Mouse (Mus musculus) natural killer cell, adult 2 months (primary cell): ENCODE results near the gene Tdg.
A peak's percentile ranks its signal among the peaks of the same experiment; 100 is the strongest.

Source experiments
- DNase-seq, 2 experiments: peaks; one replicate each; pipeline ENCODE4 v3.0.0; 2022; ENCODE audit warnings: low spot score in 2 of 2

Tdg gene

GRCm38 (mm10) chr10:82662267-82662990, 32.8 kb downstream of the Tdg start:
- DNase-seq, result no peak

- no peak for DNase-seq
These were observed 33.7 kb downstream of the Tdg start for GRCm38 (mm10) chr10:82663289-82663688.

- DNase-seq, result no peak
These were observed 36.3 kb downstream of the Tdg start for GRCm38 (mm10) chr10:82665951-82666350.

- DNase-seq, result peak; percentile 56 to 76
These were observed 37.0 kb downstream of the Tdg start for GRCm38 (mm10) chr10:82666436-82667234.

GRCm38 (mm10) chr10:82670205-82670604, 40.6 kb downstream of the Tdg start:
- no peak for DNase-seq

- no peak for DNase-seq
These were observed 47.3 kb downstream of the Tdg start for GRCm38 (mm10) chr10:82676949-82677348.

- no peak for DNase-seq
These were observed 51.1 kb downstream of the Tdg start for GRCm38 (mm10) chr10:82680769-82681168.

- no peak for DNase-seq
These were observed 52.0 kb downstream of the Tdg start for GRCm38 (mm10) chr10:82681639-82682038.

- no peak for DNase-seq
These were observed 55.8 kb downstream of the Tdg start for GRCm38 (mm10) chr10:82685440-82685839.

- no peak for DNase-seq
These were observed 60.1 kb downstream of the Tdg start for GRCm38 (mm10) chr10:82689681-82690211.

- no peak for DNase-seq
These were observed 60.9 kb downstream of the Tdg start, which contains the start of gene Glt8d2 for GRCm38 (mm10) chr10:82690494-82690893. Glt8d2 (minus strand) TSS chr10:82690650.

- DNase-seq, result no peak
These were observed 66.3 kb downstream of the Tdg start, which contains the start of gene Hcfc2 for GRCm38 (mm10) chr10:82695956-82696355. Hcfc2 (plus strand) TSS chr10:82696160.

GRCm38 (mm10) chr10:82696453-82697079, 66.9 kb downstream of the Tdg start:
- no peak for DNase-seq

GRCm38 (mm10) chr10:82697305-82697898, 67.8 kb downstream of the Tdg start:
- DNase-seq, result peak; percentile 9 to 48

- DNase-seq, result peak; percentile 82 to 88
These were observed 69.2 kb downstream of the Tdg start for GRCm38 (mm10) chr10:82698712-82699261.

- DNase-seq, result peak; percentile 31 to 40
These were observed 69.8 kb downstream of the Tdg start for GRCm38 (mm10) chr10:82699296-82699941.
